Mouse (Mus musculus) B cell, adult (primary cell): Measurements from ENCODE around the gene Mcee. TPM values are rescaled to one million over a fixed set of nuclear protein-coding genes. Genes with fewer than 3 reads are reported as not detected.

Experiments
- total RNA-seq: library from RNA; stranded (reverse); gene quantifications from 4 replicates; pipeline ENCODE4 v1.2.4, GENCODE M21; 2023; ENCODE audit not compliant: inconsistent age

Mcee gene
- 5.6 to 12.3 TPM (median 9.0 TPM) in 4 replicates for total RNA-seq

DNA sequence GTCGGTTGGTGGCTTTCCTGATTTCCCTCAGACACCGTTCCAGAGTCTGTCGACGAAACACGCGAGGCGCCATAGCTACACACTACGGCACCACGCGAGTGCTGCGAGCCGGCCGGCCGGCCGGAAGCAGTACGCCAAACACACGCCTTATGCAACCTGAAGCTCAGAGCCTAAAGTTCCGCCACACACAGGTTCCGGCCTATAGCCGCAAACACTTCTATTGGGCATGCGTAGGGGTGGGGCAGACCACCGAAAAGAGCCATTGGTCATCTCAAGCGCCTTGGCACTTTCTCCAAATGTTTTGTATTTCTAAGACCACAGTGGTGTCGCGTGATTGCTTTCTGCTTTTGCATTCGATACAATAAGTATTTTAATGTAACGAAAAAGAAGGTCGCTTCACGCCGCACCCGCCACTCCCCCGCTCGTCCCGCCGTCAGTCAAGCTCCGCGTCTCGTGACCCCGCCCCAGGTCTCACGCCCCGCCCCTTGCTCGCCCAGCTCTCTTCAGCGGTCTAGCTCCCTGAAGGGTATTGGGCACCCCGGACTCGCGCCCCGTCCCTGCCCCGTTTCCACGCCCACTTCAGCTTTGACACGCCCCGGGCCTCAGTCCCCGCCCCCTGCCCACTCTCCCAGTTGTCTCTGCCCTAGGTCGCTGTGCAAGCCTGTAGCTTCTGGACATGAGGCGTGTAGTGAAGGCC, at the start of gene Mcee, which contains the start of gene Mphosph10:
Mcee (plus strand) TSS at position 486 of the 697 bp plus-strand sequence.
Mphosph10 (minus strand) TSS at position 147 of the 697 bp plus-strand sequence.

GRCm38 (mm10) chr7:64373830-64374562, 18.4 kb upstream of the Mcee start, which contains the start of gene Fan1:
TSS of gene Fan1 (minus strand) at chr7:64374095.

Other genes with a start within 250 kb of the Mcee start
- 0.24 to 0.35 TPM in 2 of 4 replicates, not detected in the others for gene Trpm1, start 238.8 kb upstream of the Mcee start, total RNA-seq
- gene Mtmr10, start 105.0 kb upstream of the Mcee start, total RNA-seq: 7.2 to 8.3 TPM (median 7.4 TPM) in 4 replicates
- gene Fan1, start 18.5 kb upstream of the Mcee start, total RNA-seq: 7.2 to 10.0 TPM (median 9.2 TPM) in 4 replicates
- 46.0 to 50.7 TPM (median 47.2 TPM) in 4 replicates for gene Mphosph10, start 339 bp upstream of the Mcee start, total RNA-seq
- gene Apba2, start 109.1 kb downstream of the Mcee start, total RNA-seq: not detected in 4 replicates